Mouse (Mus musculus): ENCODE data around the gene Kcna7. TPM values are rescaled to one million over a fixed set of nuclear protein-coding genes. Genes with fewer than 3 reads are reported as not detected.

Kcna7 gene
- polyA plus RNA-seq, 1 experiment from 2014 or later: not detected

- Histone ChIP-seq H3K9me3 (replicated peaks) (no peaks in the 10 kb centered on the region), H3K27ac (no peak overlapping the region), H3K9ac (no peak overlapping the region), H3K4me1 (peaks cover 19% of the 10 kb centered on the region), H3K27me3 (no peaks in the 10 kb centered on the region), H3K36me3 (peaks cover 9% of the 10 kb centered on the region), H3K4me2 (replicated peaks) (no peak overlapping the region), H3K4me3 (no peak overlapping the region)
- ATAC-seq (ENCODE audit: low FRiP score): no peak
- WGBS: 75% methylated on average over 2 of the region's 2 CpGs
These were observed 8.7 kb upstream of the Kcna7 start for GRCm38 (mm10) chr7:45396787-45397186.

- no peak overlapping the region for H3K27ac ChIP-seq
- no peaks in the 10 kb centered on the region for H3K36me3 ChIP-seq
- no peak for ATAC-seq (ENCODE audit: low FRiP score)
- H3K9me3 ChIP-seq (replicated peaks): 0 out of 2 replicates have a peak, but pooled peaks cover 3% of the 10 kb centered on the region
- H3K4me3 ChIP-seq: no peak overlapping the region
- H3K27me3 ChIP-seq: peaks cover 22% of the 10 kb centered on the region
- no peak overlapping the region for H3K4me2 ChIP-seq (replicated peaks)
- H3K9ac ChIP-seq: no peak overlapping the region
- peaks cover 4% of the 10 kb centered on the region for H3K4me1 ChIP-seq
- WGBS: 76% methylated on average over 10 of the region's 10 CpGs
These were observed 3.9 kb upstream of the Kcna7 start for GRCm38 (mm10) chr7:45401521-45402085.

- WGBS: 44% methylated on average over 6 of the region's 6 CpGs
These were observed 1.8 kb upstream of the Kcna7 start for GRCm38 (mm10) chr7:45403532-45404261.

GRCm38 (mm10) chr7:45406157-45407156 is 1.0 kb downstream of the Kcna7 start:
- no peak overlapping the region for H3K27ac ChIP-seq
- H3K4me2 ChIP-seq (replicated peaks): peak overlapping the region; percentile 48
- no peak for ATAC-seq (ENCODE audit: low FRiP score)
- 0 out of 2 replicates have a peak, but pooled peaks cover 3% of the 10 kb centered on the region for H3K9me3 ChIP-seq (replicated peaks)
- peaks cover 6% of the 10 kb centered on the region for H3K4me1 ChIP-seq
- WGBS: 2% methylated on average over 112 of the region's 114 CpGs
- H3K27me3 ChIP-seq: peaks cover 70% of the 10 kb centered on the region
- H3K9ac ChIP-seq: peak overlapping the region; percentile 32
- H3K36me3 ChIP-seq: no peaks in the 10 kb centered on the region
- peak overlapping the region; percentile 34 for H3K4me3 ChIP-seq

More at GRCm38 (mm10) chr7:45403532-45404261, 1.8 kb upstream of the Kcna7 start:
- no peak for ATAC-seq (ENCODE audit: low FRiP score)
- Histone ChIP-seq H3K36me3 (no peaks in the 10 kb centered on the region), H3K4me3 (no peak overlapping the region), H3K9me3 (replicated peaks) (0 out of 2 replicates have a peak, but pooled peaks cover 3% of the 10 kb centered on the region), H3K27ac (no peak overlapping the region), H3K27me3 (peaks cover 43% of the 10 kb centered on the region), H3K4me1 (peaks cover 6% of the 10 kb centered on the region), H3K9ac (no peak overlapping the region), H3K4me2 (replicated peaks) (no peak overlapping the region)

- H3K4me2 ChIP-seq (replicated peaks): no peak overlapping the region
- ATAC-seq (ENCODE audit: low FRiP score): no peak
- H3K4me1 ChIP-seq: peaks cover 6% of the 10 kb centered on the region
- H3K27ac ChIP-seq: no peak overlapping the region
- no peak overlapping the region for H3K4me3 ChIP-seq
- H3K9me3 ChIP-seq (replicated peaks): 0 out of 2 replicates have a peak, but pooled peaks cover 3% of the 10 kb centered on the region
- no peak overlapping the region for H3K9ac ChIP-seq
- peaks cover 82% of the 10 kb centered on the region for H3K27me3 ChIP-seq
- H3K36me3 ChIP-seq: no peaks in the 10 kb centered on the region
- WGBS: 83% methylated on average over 10 of the region's 10 CpGs
These were observed 2.4 kb downstream of the Kcna7 start for GRCm38 (mm10) chr7:45407836-45408235.

- Histone ChIP-seq H3K4me3 (no peak overlapping the region), H3K27ac (no peak overlapping the region), H3K36me3 (no peaks in the 10 kb centered on the region), H3K9ac (no peak overlapping the region), H3K4me1 (peaks cover 10% of the 10 kb centered on the region), H3K4me2 (replicated peaks) (no peak overlapping the region), H3K27me3 (peaks cover 86% of the 10 kb centered on the region), H3K9me3 (replicated peaks) (0 out of 2 replicates have a peak, but pooled peaks cover 3% of the 10 kb centered on the region)
- ATAC-seq (ENCODE audit: low FRiP score): no peak
- WGBS: 77% methylated on average over 7 of the region's 7 CpGs
These were observed 2.9 kb downstream of the Kcna7 start for GRCm38 (mm10) chr7:45408351-45408750.

GRCm38 (mm10) chr7:45408949-45409348 is 3.5 kb downstream of the Kcna7 start:
- Histone ChIP-seq H3K4me3 (no peak overlapping the region), H3K27me3 (peaks cover 92% of the 10 kb centered on the region), H3K27ac (no peak overlapping the region), H3K4me2 (replicated peaks) (no peak overlapping the region), H3K4me1 (peaks cover 16% of the 10 kb centered on the region), H3K9me3 (replicated peaks) (0 out of 2 replicates have a peak, but pooled peaks cover 3% of the 10 kb centered on the region), H3K36me3 (no peaks in the 10 kb centered on the region), H3K9ac (no peak overlapping the region)
- no peak for ATAC-seq (ENCODE audit: low FRiP score)
- WGBS: 86% methylated on average over 17 of the region's 17 CpGs

- no peak overlapping the region for H3K9ac ChIP-seq
- WGBS: 86% methylated on average over 8 of the region's 8 CpGs
- H3K9me3 ChIP-seq (replicated peaks): 0 out of 2 replicates have a peak, but pooled peaks cover 3% of the 10 kb centered on the region
- peaks cover 98% of the 10 kb centered on the region for H3K27me3 ChIP-seq
- ATAC-seq (ENCODE audit: low FRiP score): no peak
- no peak overlapping the region for H3K4me2 ChIP-seq (replicated peaks)
- H3K4me1 ChIP-seq: peaks cover 19% of the 10 kb centered on the region
- no peak overlapping the region for H3K4me3 ChIP-seq
- H3K27ac ChIP-seq: no peak overlapping the region
- H3K36me3 ChIP-seq: no peaks in the 10 kb centered on the region
These were observed 4.2 kb downstream of the Kcna7 start for GRCm38 (mm10) chr7:45409497-45410163.

GRCm38 (mm10) chr7:45412421-45412820 is 7.0 kb downstream of the Kcna7 start:
- WGBS: 77% methylated on average over 2 of the region's 2 CpGs
- ATAC-seq (ENCODE audit: low FRiP score): no peak
- no peak overlapping the region for H3K27ac ChIP-seq
- no peak overlapping the region for H3K4me2 ChIP-seq (replicated peaks)
- H3K27me3 ChIP-seq: peaks cover 99% of the 10 kb centered on the region
- H3K9me3 ChIP-seq (replicated peaks): no peaks in the 10 kb centered on the region
- no peak overlapping the region for H3K9ac ChIP-seq
- H3K4me1 ChIP-seq: peaks cover 13% of the 10 kb centered on the region
- no peaks in the 10 kb centered on the region for H3K36me3 ChIP-seq
- H3K4me3 ChIP-seq: no peak overlapping the region

- peaks cover 16% of the 10 kb centered on the region for H3K4me1 ChIP-seq
- H3K9me3 ChIP-seq (replicated peaks): no peaks in the 10 kb centered on the region
- H3K4me2 ChIP-seq (replicated peaks): peak within 1 kb of the TSS; percentile 78
- 4% methylated on average over 41 of the region's 45 CpGs for WGBS
- H3K4me3 ChIP-seq: peak within 1 kb of the TSS; percentile 44
- H3K36me3 ChIP-seq: no peaks in the 10 kb centered on the region
- peak within 1 kb of the TSS; percentile 62 for H3K9ac ChIP-seq
- peak; percentile 48 for ATAC-seq (ENCODE audit: low FRiP score)
- no peak within 1 kb of the TSS for H3K27ac ChIP-seq
- H3K27me3 ChIP-seq: peaks cover 99% of the 10 kb centered on the region
These were observed 7.8 kb downstream of the Kcna7 start, which contains the start of gene Ntf5 for GRCm38 (mm10) chr7:45413113-45413863. Ntf5 (plus strand) TSS chr7:45413695.
